Mouse (Mus musculus): Measurements from ENCODE around the gene Morn5.

The Morn5 gene

GRCm38 (mm10) chr2:36067132-36067531 is 17.9 kb downstream of the Morn5 start:
- no peak for DNase-seq (ENCODE audit: low read depth in 2 of 2, low spot score in 2 of 2)

- no peak for DNase-seq (ENCODE audit: low read depth in 2 of 2, low spot score in 2 of 2)
These were observed 22.5 kb downstream of the Morn5 start for GRCm38 (mm10) chr2:36071660-36072305.

GRCm38 (mm10) chr2:36073781-36074180 is 24.5 kb downstream of the Morn5 start:
- DNase-seq (ENCODE audit: low read depth in 2 of 2, low spot score in 2 of 2), result no peak

GRCm38 (mm10) chr2:36075210-36075609 is 26.0 kb downstream of the Morn5 start:
- DNase-seq (ENCODE audit: low read depth in 2 of 2, low spot score in 2 of 2), result no peak

GRCm38 (mm10) chr2:36077160-36077761 is 28.0 kb downstream of the Morn5 start:
- DNase-seq (ENCODE audit: low read depth in 2 of 2, low spot score in 2 of 2), result no peak

GRCm38 (mm10) chr2:36081446-36081845 is 32.2 kb downstream of the Morn5 start:
- no peak for DNase-seq (ENCODE audit: low read depth in 2 of 2, low spot score in 2 of 2)

- no peak for DNase-seq (ENCODE audit: low read depth in 2 of 2, low spot score in 2 of 2)
These were observed 33.7 kb downstream of the Morn5 start for GRCm38 (mm10) chr2:36082802-36083580.

- no peak for DNase-seq (ENCODE audit: low read depth in 2 of 2, low spot score in 2 of 2)
These were observed 35.8 kb downstream of the Morn5 start for GRCm38 (mm10) chr2:36085041-36085440.

GRCm38 (mm10) chr2:36089190-36089589 is 39.9 kb downstream of the Morn5 start:
- DNase-seq (ENCODE audit: low read depth in 2 of 2, low spot score in 2 of 2), result no peak

- peak in 1 of 2 experiments; percentile 3 for DNase-seq (ENCODE audit: low read depth in 2 of 2, low spot score in 2 of 2)
These were observed 41.8 kb downstream of the Morn5 start for GRCm38 (mm10) chr2:36090853-36091741.

- DNase-seq (ENCODE audit: low read depth in 2 of 2, low spot score in 2 of 2), result no peak
These were observed 43.5 kb downstream of the Morn5 start for GRCm38 (mm10) chr2:36092748-36093147.

- no peak for DNase-seq (ENCODE audit: low read depth in 2 of 2, low spot score in 2 of 2)
These were observed 44.0 kb downstream of the Morn5 start for GRCm38 (mm10) chr2:36093301-36093700.

- no peak for DNase-seq (ENCODE audit: low read depth in 2 of 2, low spot score in 2 of 2)
These were observed 44.7 kb downstream of the Morn5 start for GRCm38 (mm10) chr2:36093914-36094475.

GRCm38 (mm10) chr2:36097129-36097815 is 48.0 kb downstream of the Morn5 start:
- DNase-seq (ENCODE audit: low read depth in 2 of 2, low spot score in 2 of 2), result no peak

- no peak for DNase-seq (ENCODE audit: low read depth in 2 of 2, low spot score in 2 of 2)
These were observed 48.8 kb downstream of the Morn5 start for GRCm38 (mm10) chr2:36098021-36098420.

GRCm38 (mm10) chr2:36099739-36100138 is 50.5 kb downstream of the Morn5 start:
- no peak for DNase-seq (ENCODE audit: low read depth in 2 of 2, low spot score in 2 of 2)

- no peak for DNase-seq (ENCODE audit: low read depth in 2 of 2, low spot score in 2 of 2)
These were observed 52.8 kb downstream of the Morn5 start for GRCm38 (mm10) chr2:36101866-36102558.

- DNase-seq (ENCODE audit: low read depth in 2 of 2, low spot score in 2 of 2), result no peak
These were observed 53.3 kb downstream of the Morn5 start for GRCm38 (mm10) chr2:36102559-36102946.

- no peak for DNase-seq (ENCODE audit: low read depth in 2 of 2, low spot score in 2 of 2)
These were observed 53.9 kb downstream of the Morn5 start for GRCm38 (mm10) chr2:36103069-36103554.

All from CD8-positive naive resting alpha-beta T cell, adult 2 months (primary cell).